Mouse (Mus musculus): ENCODE measurements around the gene Ldlrad3. TPM values are rescaled to one million over a fixed set of nuclear protein-coding genes. Genes with fewer than 3 reads are reported as not detected.

The Ldlrad3 gene
- polyA plus RNA-seq, 1 experiment from 2014 or later, result 55.8 TPM

- Histone ChIP-seq H3K9me3 (replicated peaks) (no peaks in the 10 kb centered on the region), H3K27me3 (ENCODE audit: low read depth, poor library complexity, severe bottlenecking) (no peaks in the 10 kb centered on the region), H3K4me1 (peaks cover 76% of the 10 kb centered on the region), H3K4me3 (no peak overlapping the region), H3K36me3 (no peaks in the 10 kb centered on the region), H3K27ac (replicated peaks) (peak overlapping the region; percentile 43)
- 64% methylated on average over 10 of the region's 10 CpGs for WGBS
- no peak for DNase-seq (ENCODE audit: low spot score)
These were observed 53.1 kb downstream of the Ldlrad3 start for GRCm38 (mm10) chr2:102132945-102133558.

- DNase-seq (ENCODE audit: low spot score), result no peak
- H3K36me3 ChIP-seq, result no peaks in the 10 kb centered on the region
- 86% methylated on average over 8 of the region's 8 CpGs for whole genome bisulfite sequencing
- peaks cover 61% of the 10 kb centered on the region for H3K4me1 ChIP-seq
- no peak overlapping the region for H3K27ac ChIP-seq (replicated peaks)
- no peaks in the 10 kb centered on the region for H3K27me3 ChIP-seq (ENCODE audit: low read depth, poor library complexity, severe bottlenecking)
- H3K4me3 ChIP-seq, result no peak overlapping the region
- no peaks in the 10 kb centered on the region for H3K9me3 ChIP-seq (replicated peaks)
These were observed 55.9 kb downstream of the Ldlrad3 start for GRCm38 (mm10) chr2:102130198-102130845.

GRCm38 (mm10) chr2:102129235-102129634 lies 57.0 kb downstream of the Ldlrad3 start:
- Histone ChIP-seq H3K9me3 (replicated peaks) (no peaks in the 10 kb centered on the region), H3K36me3 (no peaks in the 10 kb centered on the region), H3K27me3 (ENCODE audit: low read depth, poor library complexity, severe bottlenecking) (no peaks in the 10 kb centered on the region), H3K4me3 (no peak overlapping the region), H3K27ac (replicated peaks) (peak overlapping the region; percentile 17; the same call in 1 of the 2 replicates), H3K4me1 (peaks cover 64% of the 10 kb centered on the region)
- DNase-seq (ENCODE audit: low spot score), result no peak
- WGBS, result 92% methylated on average over 4 of the region's 4 CpGs

GRCm38 (mm10) chr2:102128500-102129030 lies 57.6 kb downstream of the Ldlrad3 start:
- Histone ChIP-seq H3K4me1 (peaks cover 71% of the 10 kb centered on the region), H3K9me3 (replicated peaks) (no peaks in the 10 kb centered on the region), H3K27ac (replicated peaks) (0 out of 2 replicates have a peak overlapping the region, but pooled peaks have one; percentile 46), H3K36me3 (no peaks in the 10 kb centered on the region), H3K27me3 (ENCODE audit: low read depth, poor library complexity, severe bottlenecking) (no peaks in the 10 kb centered on the region), H3K4me3 (no peak overlapping the region)
- DNase-seq (ENCODE audit: low spot score), result no peak
- WGBS, result 86% methylated on average over 14 of the region's 14 CpGs

GRCm38 (mm10) chr2:102127791-102128387 lies 58.3 kb downstream of the Ldlrad3 start:
- no peak for DNase-seq (ENCODE audit: low spot score)
- Histone ChIP-seq H3K9me3 (replicated peaks) (no peaks in the 10 kb centered on the region), H3K4me1 (peaks cover 72% of the 10 kb centered on the region), H3K36me3 (no peaks in the 10 kb centered on the region), H3K27me3 (ENCODE audit: low read depth, poor library complexity, severe bottlenecking) (no peaks in the 10 kb centered on the region), H3K27ac (replicated peaks) (0 out of 2 replicates have a peak overlapping the region, but pooled peaks have one; percentile 46), H3K4me3 (no peak overlapping the region)
- 87% methylated on average over 8 of the region's 8 CpGs for WGBS

- peaks cover 72% of the 10 kb centered on the region for H3K4me1 ChIP-seq
- no peaks in the 10 kb centered on the region for H3K9me3 ChIP-seq (replicated peaks)
- no peaks in the 10 kb centered on the region for H3K36me3 ChIP-seq
- 87% methylated on average over 9 of the region's 9 CpGs for WGBS
- H3K4me3 ChIP-seq, result no peak overlapping the region
- DNase-seq (ENCODE audit: low spot score), result no peak
- no peak overlapping the region for H3K27ac ChIP-seq (replicated peaks)
- H3K27me3 ChIP-seq (ENCODE audit: low read depth, poor library complexity, severe bottlenecking), result no peaks in the 10 kb centered on the region
These were observed 59.0 kb downstream of the Ldlrad3 start for GRCm38 (mm10) chr2:102127221-102127620.

GRCm38 (mm10) chr2:102126076-102126475 lies 60.1 kb downstream of the Ldlrad3 start:
- H3K27me3 ChIP-seq (ENCODE audit: low read depth, poor library complexity, severe bottlenecking), result no peaks in the 10 kb centered on the region
- 93% methylated on average over 7 of the region's 7 CpGs for WGBS
- no peaks in the 10 kb centered on the region for H3K36me3 ChIP-seq
- H3K4me1 ChIP-seq, result peaks cover 74% of the 10 kb centered on the region
- no peaks in the 10 kb centered on the region for H3K9me3 ChIP-seq (replicated peaks)
- H3K4me3 ChIP-seq, result no peak overlapping the region
- H3K27ac ChIP-seq (replicated peaks), result no peak overlapping the region
- DNase-seq (ENCODE audit: low spot score), result no peak

GRCm38 (mm10) chr2:102125042-102125441 lies 61.1 kb downstream of the Ldlrad3 start:
- DNase-seq (ENCODE audit: low spot score), result no peak
- no peak overlapping the region for H3K4me3 ChIP-seq
- no peaks in the 10 kb centered on the region for H3K9me3 ChIP-seq (replicated peaks)
- H3K36me3 ChIP-seq, result no peaks in the 10 kb centered on the region
- H3K27me3 ChIP-seq (ENCODE audit: low read depth, poor library complexity, severe bottlenecking), result no peaks in the 10 kb centered on the region
- H3K4me1 ChIP-seq, result peaks cover 79% of the 10 kb centered on the region
- 79% methylated on average over 4 of the region's 4 CpGs for WGBS
- H3K27ac ChIP-seq (replicated peaks), result peak overlapping the region; percentile 42; the same call in 1 of the 2 replicates

- peaks cover 84% of the 10 kb centered on the region for H3K4me1 ChIP-seq
- H3K27me3 ChIP-seq (ENCODE audit: low read depth, poor library complexity, severe bottlenecking), result no peaks in the 10 kb centered on the region
- DNase-seq (ENCODE audit: low spot score), result no peak
- peak overlapping the region; percentile 77 for H3K27ac ChIP-seq (replicated peaks)
- H3K36me3 ChIP-seq, result no peaks in the 10 kb centered on the region
- no peak overlapping the region for H3K4me3 ChIP-seq
- no peaks in the 10 kb centered on the region for H3K9me3 ChIP-seq (replicated peaks)
- WGBS, result 64% methylated on average over 1 of the region's 1 CpGs
These were observed 64.1 kb downstream of the Ldlrad3 start for GRCm38 (mm10) chr2:102122146-102122515.

- Histone ChIP-seq H3K27me3 (ENCODE audit: low read depth, poor library complexity, severe bottlenecking) (no peaks in the 10 kb centered on the region), H3K27ac (replicated peaks) (peak overlapping the region; percentile 77), H3K4me1 (peaks cover 88% of the 10 kb centered on the region), H3K36me3 (no peaks in the 10 kb centered on the region), H3K9me3 (replicated peaks) (no peaks in the 10 kb centered on the region), H3K4me3 (no peak overlapping the region)
- peak; percentile 57 for DNase-seq (ENCODE audit: low spot score)
- WGBS, result 31% methylated on average over 4 of the region's 4 CpGs
These were observed 64.6 kb downstream of the Ldlrad3 start for GRCm38 (mm10) chr2:102121440-102122145.

GRCm38 (mm10) chr2:102119751-102120505 lies 66.3 kb downstream of the Ldlrad3 start:
- 81% methylated on average over 12 of the region's 12 CpGs for WGBS

GRCm38 (mm10) chr2:102118988-102119460 lies 67.2 kb downstream of the Ldlrad3 start:
- 43% methylated on average over 15 of the region's 15 CpGs for WGBS
- DNase-seq (ENCODE audit: low spot score), result no peak
- no peaks in the 10 kb centered on the region for H3K27me3 ChIP-seq (ENCODE audit: low read depth, poor library complexity, severe bottlenecking)
- peaks cover 94% of the 10 kb centered on the region for H3K4me1 ChIP-seq
- no peak overlapping the region for H3K27ac ChIP-seq (replicated peaks)
- H3K36me3 ChIP-seq, result no peaks in the 10 kb centered on the region
- H3K4me3 ChIP-seq, result no peak overlapping the region
- H3K9me3 ChIP-seq (replicated peaks), result no peaks in the 10 kb centered on the region

More at GRCm38 (mm10) chr2:102119751-102120505, 66.3 kb downstream of the Ldlrad3 start:
- Histone ChIP-seq H3K4me3 (no peak overlapping the region), H3K4me1 (peaks cover 94% of the 10 kb centered on the region), H3K27ac (replicated peaks) (peak overlapping the region; percentile 49), H3K27me3 (ENCODE audit: low read depth, poor library complexity, severe bottlenecking) (no peaks in the 10 kb centered on the region), H3K36me3 (no peaks in the 10 kb centered on the region), H3K9me3 (replicated peaks) (no peaks in the 10 kb centered on the region)
- no peak for DNase-seq (ENCODE audit: low spot score)

All from midbrain, embryonic 10.5 days (tissue).